Mouse (Mus musculus): ENCODE measurements around the gene Aff4.
"Not testable (repeated sequence)": the region's sequence is repeated elsewhere in the genome, so short reads cannot be mapped to it uniquely, and the experiment has no call there.

Gene Aff4

DNA sequence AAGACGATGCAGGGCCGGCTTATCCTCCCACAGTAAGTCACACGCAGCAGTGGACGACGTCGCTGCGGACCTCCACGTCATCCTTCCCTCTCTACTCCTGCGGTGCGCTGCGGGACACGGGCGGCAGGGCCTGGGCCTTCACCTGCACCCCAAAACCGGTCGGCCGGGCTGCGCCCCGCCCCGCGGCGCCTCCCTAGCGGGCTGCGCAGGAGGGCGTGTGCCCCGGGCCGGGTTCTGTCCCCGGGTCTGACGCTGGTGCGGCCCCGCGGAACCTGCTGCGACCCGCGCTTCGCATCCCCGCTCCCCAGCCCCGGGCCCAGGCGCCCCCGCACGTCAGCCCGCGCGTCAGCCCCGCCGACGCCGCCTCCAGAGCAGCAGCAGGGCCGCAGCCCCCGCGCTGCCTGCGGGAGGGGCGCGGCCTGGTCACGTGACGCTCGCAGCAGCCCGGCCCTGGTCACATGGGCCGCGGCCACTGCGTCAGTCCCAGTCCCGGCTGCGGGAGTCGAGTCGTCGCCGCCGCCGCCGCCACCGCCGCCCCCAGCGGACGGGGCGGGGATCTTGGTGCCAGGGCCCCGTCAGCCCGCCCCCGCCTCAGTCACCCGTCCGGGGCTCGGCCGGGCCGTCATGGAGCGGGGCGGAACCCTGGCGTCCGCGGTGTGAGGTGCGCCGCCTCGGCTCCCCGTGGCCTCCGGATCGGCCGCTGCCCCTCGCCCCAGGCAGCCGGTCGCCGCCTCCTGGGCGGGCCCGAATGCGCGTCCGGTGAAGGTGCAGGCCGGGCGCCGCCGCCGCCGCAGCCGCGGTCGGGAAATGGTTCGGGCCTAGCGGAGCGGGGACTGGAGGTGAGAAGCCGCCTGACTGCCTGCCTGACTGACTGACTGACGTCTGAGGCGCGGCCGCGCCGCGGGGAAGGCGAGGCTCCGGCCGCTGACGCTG is at the start of gene Aff4:
Gene Aff4, plus strand, starts transcription at position 543 of the 933 bp plus-strand sequence.
- peak; percentile 80 for DNase-seq (ENCODE audit: low read depth, low spot score)

DNA sequence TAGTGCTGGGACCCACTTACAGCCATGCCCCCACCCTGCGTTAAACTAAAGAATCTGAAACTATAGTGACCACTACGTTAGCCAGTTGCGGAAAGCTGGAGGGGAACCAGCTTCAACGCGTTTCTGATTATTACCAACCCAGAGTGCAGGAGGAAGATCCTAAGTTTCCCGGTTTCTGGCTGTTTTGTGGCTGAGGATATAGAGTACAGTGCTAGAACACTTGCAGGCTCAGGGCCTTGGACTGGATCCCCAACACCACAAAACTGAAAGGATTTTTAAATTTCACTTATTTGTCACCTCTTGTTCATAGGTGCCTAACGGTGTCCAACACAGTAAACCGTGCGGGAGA is 49.5 kb upstream of the Aff4 start:
- DNase-seq (ENCODE audit: low read depth, low spot score) = no peak

GRCm38 (mm10) chr11:53304044-53304840 is 46.4 kb upstream of the Aff4 start:
- DNase-seq (ENCODE audit: low read depth, low spot score) = no peak

GRCm38 (mm10) chr11:53306965-53307364 is 43.7 kb upstream of the Aff4 start:
- no peak for DNase-seq (ENCODE audit: low read depth, low spot score)

GRCm38 (mm10) chr11:53307558-53308065 is 43.0 kb upstream of the Aff4 start:
- no peak for DNase-seq (ENCODE audit: low read depth, low spot score)

DNA sequence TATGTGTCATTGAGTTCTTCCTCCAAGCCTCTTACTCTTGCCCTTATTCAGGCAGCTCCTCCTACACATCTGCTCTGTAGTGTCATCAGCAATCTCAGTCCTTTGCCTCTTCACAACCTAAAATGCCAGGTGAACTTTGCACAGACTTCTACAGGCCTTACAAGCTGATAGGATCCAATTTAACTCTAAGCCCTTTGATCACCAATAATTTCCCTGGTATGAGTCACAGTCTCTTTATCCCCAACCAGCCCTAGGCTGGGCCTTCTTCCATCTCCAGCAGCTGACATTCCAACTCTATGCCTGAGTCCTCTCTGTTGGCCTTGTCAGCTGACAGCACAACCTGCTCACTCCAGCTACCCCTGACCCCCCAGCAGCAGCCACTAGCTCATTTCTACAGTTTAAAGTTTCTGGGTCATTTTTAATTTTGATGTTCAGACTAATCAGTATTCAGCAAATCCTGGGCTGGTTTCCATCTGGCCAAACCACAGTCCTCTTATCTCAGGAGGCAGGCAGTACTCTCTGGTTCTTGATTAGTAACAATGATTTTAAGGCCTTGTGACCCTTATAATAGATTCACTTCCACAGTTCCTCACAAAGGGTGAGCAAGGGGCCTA is 42.3 kb upstream of the Aff4 start:
- no peak for DNase-seq (ENCODE audit: low read depth, low spot score)

GRCm38 (mm10) chr11:53308884-53309310 is 41.7 kb upstream of the Aff4 start:
- no peak for DNase-seq (ENCODE audit: low read depth, low spot score)

DNA sequence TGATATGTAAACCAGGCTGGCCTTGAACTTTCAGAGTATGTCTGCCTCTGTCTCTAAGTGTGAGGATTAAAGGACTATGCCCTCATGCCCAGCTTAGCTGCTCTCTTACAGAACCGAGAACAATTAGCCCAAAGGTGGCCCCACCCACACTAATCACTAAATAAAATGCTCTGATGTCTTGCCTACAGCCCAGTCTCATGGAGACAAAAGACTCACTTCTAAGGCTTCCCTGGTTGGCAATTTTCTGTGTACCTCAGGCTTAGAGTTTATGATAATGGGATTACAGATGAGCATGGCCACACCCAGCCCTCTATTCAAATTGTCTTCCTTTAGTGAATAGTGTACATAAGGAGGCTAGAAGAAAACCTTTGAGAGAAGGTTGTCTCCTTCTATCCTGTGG is 39.2 kb upstream of the Aff4 start:
- no peak for DNase-seq (ENCODE audit: low read depth, low spot score)

DNA sequence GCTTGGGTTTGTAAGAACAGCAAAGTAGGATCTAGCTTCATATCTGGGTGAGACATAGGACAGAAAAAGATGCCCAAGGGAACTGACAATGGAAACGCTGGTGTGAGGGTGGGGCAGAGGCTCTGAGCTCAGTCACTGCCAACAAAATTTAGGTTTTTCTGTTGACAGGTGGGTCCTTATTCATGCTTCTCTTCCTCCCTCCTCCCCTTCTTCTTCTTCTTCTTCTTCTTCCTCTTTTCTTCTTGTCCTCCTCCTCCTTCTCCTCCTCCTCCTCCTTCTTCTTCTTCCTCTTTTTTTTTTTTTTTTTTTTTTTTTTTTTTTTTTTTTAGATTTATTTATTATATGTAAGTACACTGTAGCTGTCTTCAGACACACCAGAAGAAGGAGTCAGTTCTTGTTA is 37.8 kb upstream of the Aff4 start:
- DNase-seq (ENCODE audit: low read depth, low spot score) = not testable (repeated sequence)

- DNase-seq (ENCODE audit: low read depth, low spot score) = no peak
Observed at GRCm38 (mm10) chr11:53314770-53315173, 35.9 kb upstream of the Aff4 start.

DNA sequence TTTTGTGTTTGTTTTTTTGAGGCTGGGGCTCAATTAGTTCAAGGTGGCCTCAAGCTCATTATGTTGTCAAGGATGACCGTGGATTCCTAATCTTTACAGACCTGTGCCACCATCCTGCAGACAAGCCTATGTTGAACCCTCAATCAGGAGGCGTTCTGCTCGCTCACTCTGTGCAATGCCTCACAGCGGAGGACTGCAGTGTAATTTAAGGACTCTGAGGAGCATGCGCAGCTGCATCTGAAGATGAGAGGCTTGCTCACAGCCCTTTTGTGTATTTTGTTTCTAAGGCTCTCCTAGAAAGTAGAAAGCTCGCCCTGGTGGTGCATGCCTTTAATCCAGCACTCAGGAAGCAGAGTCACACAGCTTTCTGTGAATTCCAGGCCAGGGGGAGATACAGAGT is 33.6 kb upstream of the Aff4 start:
- DNase-seq (ENCODE audit: low read depth, low spot score) = no peak

GRCm38 (mm10) chr11:53318041-53318440 is 32.6 kb upstream of the Aff4 start:
- DNase-seq (ENCODE audit: low read depth, low spot score) = no peak

- not testable (repeated sequence) for DNase-seq (ENCODE audit: low read depth, low spot score)
Observed at GRCm38 (mm10) chr11:53318568-53318967, 32.1 kb upstream of the Aff4 start.

- DNase-seq (ENCODE audit: low read depth, low spot score) = not testable (repeated sequence)
Observed at GRCm38 (mm10) chr11:53319867-53320266, 30.8 kb upstream of the Aff4 start.

DNA sequence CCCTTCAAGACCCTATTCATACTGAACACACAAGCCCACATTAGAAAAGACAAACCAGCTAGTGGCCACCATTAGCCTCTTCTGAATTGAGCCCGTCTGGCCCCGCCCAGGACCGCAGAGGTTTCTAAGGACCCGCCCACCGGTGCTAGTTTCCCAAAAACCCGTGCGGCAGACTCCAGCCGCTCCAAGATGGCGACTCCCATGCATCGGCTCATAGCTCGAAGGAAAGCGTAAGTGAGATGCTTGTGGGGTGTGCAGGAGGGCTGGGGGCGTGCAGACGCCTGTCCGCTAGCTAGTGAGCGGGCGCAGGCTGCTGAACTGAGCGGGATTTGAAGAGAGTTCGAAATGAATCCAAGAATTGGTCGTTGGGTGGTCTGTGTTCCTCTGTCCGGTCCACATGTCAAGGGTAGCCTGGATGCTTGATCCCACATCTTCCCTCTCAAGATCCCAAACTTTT is 26.1 kb upstream of the Aff4 start, which contains the start of gene Zcchc10:
Gene Zcchc10, plus strand, starts transcription at position 168 of the 457 bp plus-strand sequence.
- peak; percentile 56 for DNase-seq (ENCODE audit: low read depth, low spot score)

GRCm38 (mm10) chr11:53330325-53330724 is 20.3 kb upstream of the Aff4 start:
- DNase-seq (ENCODE audit: low read depth, low spot score) = no peak

DNA sequence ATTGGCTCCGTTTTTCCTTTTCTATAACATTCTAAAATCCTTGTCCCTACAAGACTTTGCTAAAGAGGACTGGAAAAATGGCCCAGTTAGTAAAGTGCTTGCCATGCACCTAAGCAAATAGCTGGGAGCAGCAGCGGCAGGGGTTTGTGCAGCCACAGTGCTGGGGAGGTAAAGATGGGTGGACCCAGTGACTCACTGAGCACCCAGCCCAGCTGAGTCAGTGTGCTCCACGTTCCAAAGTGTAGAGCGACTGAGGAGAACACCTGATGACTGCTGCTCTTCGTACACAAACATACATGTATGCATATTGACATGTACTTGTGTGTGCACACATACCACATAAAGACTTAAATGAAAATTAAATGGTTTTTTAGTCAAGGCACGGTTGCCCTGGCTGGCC is 19.5 kb upstream of the Aff4 start:
- no peak for DNase-seq (ENCODE audit: low read depth, low spot score)

GRCm38 (mm10) chr11:53332076-53332680 is 18.5 kb upstream of the Aff4 start:
- DNase-seq (ENCODE audit: low read depth, low spot score) = no peak

DNA sequence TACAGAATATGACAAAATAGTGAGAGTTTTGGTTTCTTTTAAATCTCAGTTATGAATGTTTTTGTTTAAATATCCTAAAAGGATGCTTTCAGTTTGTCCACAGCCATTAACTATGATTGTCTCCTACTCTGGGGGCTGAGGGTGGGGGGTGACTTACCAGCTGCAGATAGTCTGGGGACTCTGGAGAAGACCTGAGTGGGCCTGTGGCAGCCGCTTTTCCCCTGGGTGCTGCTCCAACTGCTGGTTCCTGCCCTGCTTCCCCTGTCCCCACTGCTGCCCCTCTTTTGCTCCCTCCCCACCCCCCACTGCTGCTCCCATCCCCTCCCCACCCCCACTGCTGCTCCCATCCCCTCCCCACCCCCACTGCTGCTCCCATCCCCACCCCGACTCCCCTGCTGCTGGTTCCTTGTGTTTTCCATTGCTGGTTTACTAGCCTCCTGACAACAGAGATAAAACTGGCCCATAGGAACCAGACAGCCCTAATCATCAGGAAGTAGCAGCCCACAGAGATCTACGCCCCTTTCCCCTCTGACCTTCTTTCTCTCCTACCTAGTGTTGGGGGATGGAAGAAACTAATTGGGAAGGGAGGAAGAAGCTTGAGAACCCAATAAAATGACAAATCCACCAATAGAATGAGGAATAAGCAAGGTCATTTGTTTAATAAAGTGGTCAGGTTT is 15.0 kb upstream of the Aff4 start:
- DNase-seq (ENCODE audit: low read depth, low spot score) = no peak

DNA sequence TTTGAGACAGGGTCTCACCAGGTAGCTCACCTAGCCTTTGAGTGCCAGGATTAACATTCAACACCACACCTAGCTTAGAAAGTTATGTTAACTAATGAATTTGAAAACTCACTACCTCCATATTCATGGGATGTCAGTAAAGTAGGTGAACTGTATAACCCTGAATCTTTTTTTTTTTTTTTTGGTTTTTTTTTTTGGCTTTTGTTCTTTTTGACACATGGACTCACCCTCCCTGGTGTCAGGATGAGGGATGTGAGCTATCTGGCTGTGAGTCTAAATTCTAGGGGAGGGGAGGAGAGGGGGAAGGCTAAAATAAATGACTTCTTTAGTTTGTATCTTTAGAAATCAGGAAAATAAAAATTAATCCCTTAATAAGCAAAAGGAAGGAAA is 14.5 kb upstream of the Aff4 start:
- DNase-seq (ENCODE audit: low read depth, low spot score) = no peak

- DNase-seq (ENCODE audit: low read depth, low spot score) = no peak
Observed at GRCm38 (mm10) chr11:53336924-53337323, 13.7 kb upstream of the Aff4 start.
